Mouse (Mus musculus) stomach, postnatal 0 days (tissue): ENCODE measurements around the gene Gse1.

Source experiments
- CTCF ChIP-seq: IDR thresholded peaks from 2 replicates; pipeline ENCODE4 v1.5.1; 2016; ENCODE audit warnings: antibody characterized with exemption, low read depth, mild to moderate bottlenecking, moderate library complexity
- EP300 ChIP-seq: optimal IDR thresholded peaks from 2 replicates; pipeline ENCODE3; 2016; ENCODE audit warnings: antibody characterized with exemption

DNA sequence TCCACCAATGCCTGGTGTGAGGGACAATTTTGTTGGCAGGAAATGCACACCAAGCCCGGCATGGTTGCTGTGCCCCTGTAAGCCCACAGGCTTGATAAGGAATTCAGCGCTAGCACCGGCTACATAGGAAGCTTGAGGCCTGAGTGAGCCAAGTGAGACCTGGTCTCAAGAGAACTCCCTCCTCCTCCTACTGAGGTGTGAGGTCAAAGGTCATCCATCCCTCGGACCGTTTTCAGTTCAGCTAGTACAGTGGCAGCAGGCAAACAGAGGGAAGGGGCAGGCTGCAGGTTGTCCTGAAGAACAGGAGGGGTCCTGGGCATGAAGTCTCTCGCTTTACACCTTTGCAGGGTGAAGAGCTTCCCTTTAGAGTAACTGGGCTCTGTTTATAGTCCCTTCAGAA is 402.6 kb downstream of the Gse1 start:
- TF ChIP-seq CTCF, result no peak
- TF ChIP-seq EP300, result no peak
